Mouse (Mus musculus) adrenal gland, postnatal 4 days (tissue): ENCODE results near the gene Ofd1. TPM values are rescaled to one million over a fixed set of nuclear protein-coding genes. Genes with fewer than 3 reads are reported as not detected.

ENCODE experiments used
- DNase-seq, 2 experiments: peaks; one replicate each; pipeline ENCODE4 v3.0.0; 2021 to 2022; ENCODE audit warnings: low spot score in 2 of 2, mixed read lengths in 2 of 2
- total RNA-seq, 2 experiments: library from RNA; stranded (reverse); gene quantifications; 2 replicates each; pipeline ENCODE4 v1.2.3; 2021

Gene Ofd1
- total RNA-seq, 2 experiments from 2014 or later: 12.0 to 13.8 TPM

DNA sequence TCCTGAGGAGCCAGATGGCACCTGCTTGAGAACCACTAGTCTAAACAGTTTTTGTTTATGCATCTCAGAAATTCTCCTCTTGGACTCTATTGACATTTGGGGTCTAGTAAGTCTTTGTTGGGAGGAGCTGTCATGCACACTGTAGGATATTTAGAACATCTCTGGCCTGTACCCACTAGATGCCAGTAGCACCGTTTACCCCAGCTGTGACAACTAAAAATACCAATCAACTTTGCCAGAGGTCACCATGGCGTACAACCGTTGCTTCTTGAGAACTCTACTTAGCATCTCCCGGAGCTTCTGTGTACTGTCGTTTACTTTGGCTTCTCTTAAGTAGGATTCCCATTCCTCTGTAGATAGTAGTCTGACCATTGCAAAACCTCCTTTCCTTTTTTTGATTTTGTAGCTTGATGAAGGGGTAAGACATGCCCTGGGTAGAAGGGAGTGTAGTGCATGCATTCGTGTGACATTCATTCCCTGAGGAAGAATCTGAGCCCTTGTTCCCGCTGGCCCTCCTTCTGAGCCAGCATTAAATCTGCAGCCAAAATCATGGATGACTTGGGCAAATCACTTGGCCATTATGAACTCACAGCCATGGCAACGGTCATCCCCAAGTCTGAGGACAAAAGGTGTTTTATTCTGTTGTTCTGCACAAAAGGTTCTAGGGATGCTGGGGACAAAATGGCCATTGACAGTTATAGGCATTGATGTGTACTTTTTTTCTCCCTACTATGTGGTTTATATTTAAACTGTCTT lies 74.9 kb downstream of the Ofd1 start:
- no peak for DNase-seq

GRCm38 (mm10) chrX:166360455-166360854 lies 80.0 kb downstream of the Ofd1 start:
- DNase-seq: no peak

DNA sequence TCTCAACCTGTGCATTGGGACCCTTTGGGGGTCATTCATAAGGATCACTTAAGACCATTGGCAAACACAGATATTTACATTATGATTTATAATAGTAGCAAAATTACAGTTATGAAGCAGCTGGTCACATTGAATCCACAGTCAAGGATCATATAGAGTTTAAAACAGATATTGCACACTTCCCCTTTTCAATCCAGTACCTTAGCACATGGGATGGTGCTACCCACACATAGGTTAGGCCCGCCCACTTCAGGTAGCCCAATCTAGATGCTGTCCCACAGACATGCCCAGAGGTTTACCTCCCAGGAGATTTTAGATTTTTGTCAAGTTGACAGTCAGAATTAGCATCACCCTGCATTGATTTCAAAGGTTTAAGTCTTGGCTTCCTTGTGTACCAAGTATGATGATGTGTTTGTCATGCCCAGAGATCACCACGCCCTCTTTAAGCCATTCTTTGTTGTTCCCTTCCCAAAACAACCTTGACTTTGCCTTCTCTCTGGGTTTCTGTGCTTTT lies 80.5 kb downstream of the Ofd1 start:
- DNase-seq: no peak

DNA sequence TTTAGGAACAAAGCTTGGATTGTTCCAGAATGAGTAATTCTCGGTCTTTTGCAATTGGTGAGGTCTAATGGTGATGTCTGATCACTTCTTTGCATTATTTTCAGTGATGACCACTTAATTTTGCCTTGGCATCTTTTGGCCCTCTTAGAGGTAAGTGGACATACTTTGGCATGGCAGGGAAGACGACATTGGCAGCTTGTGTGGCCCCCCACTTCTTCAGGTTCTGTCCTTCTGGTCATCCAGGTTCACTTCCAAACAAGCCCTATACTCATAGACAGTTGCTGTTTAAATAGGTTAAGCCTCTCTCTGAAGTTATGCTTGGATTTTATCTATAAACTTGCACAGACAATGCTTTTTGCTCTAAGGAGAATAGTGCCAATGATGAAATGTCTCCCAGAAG lies 81.5 kb downstream of the Ofd1 start:
- no peak for DNase-seq

GRCm38 (mm10) chrX:166356276-166356675 lies 84.2 kb downstream of the Ofd1 start:
- DNase-seq: no peak

- DNase-seq: no peak
These were observed 85.6 kb downstream of the Ofd1 start for GRCm38 (mm10) chrX:166354913-166355312.

- DNase-seq: no peak
These were observed 87.1 kb downstream of the Ofd1 start for GRCm38 (mm10) chrX:166353412-166353811.

- peak in 1 of 2 experiments; percentile 3 for DNase-seq
These were observed 88.7 kb downstream of the Ofd1 start for GRCm38 (mm10) chrX:166351790-166352189.

GRCm38 (mm10) chrX:166348634-166349033 lies 91.9 kb downstream of the Ofd1 start:
- DNase-seq: no peak

- no peak for DNase-seq
These were observed 92.4 kb downstream of the Ofd1 start for GRCm38 (mm10) chrX:166348086-166348485.

DNA sequence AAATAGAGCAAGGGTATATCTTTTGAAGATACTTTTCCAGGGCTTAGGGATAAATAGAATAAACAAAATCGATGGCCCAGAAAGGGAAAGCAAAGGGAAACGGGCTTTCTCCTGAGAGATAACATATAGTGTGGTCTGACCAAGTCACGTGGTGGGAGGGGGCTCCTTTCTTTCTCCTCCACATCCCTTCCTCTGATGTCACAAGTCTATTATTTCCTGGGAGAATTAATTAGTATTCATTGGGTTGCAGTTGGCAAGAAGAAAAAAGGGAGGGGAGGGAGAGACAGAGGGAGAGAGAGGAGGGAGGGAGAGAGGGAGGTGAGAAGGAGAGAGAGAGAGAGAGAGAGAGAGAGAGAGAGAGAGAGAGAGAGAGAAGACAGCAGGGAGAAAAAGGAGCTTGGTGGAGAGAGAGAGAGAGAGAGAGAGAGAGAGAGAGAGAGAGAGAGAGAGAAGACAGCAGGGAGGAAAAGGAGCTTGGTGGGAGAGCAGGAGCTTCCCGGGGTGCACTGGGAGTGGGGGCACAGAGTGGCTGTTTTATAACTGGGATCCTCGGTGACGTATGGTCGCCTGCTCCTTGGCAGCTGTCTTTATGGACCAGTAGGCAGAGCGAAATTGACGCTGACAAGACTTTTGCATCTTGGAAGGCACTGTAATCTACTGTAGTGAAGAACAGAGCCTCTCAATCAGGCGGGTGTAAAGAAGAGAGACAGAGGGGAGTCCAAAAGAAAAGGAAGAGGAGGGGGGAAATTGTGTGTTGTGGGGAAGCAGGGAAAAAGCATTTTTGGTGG lies 96.1 kb downstream of the Ofd1 start:
- DNase-seq: no peak

- DNase-seq: no peak
These were observed 98.7 kb downstream of the Ofd1 start for GRCm38 (mm10) chrX:166341795-166342194.

Other genes with a start within 250 kb of the Ofd1 start
- gene Gpm6b, start 201.8 kb downstream of the Ofd1 start, total RNA-seq: 10 to 100 TPM; 17.3 to 28.2 TPM
- gene Trappc2, start 130 bp downstream of the Ofd1 start, total RNA-seq: 10 to 100 TPM; 14.9 to 16.0 TPM
- gene Rab9, start 39.2 kb upstream of the Ofd1 start, total RNA-seq: 10 to 100 TPM; 44.0 to 44.5 TPM
- gene Tceanc, start 77.9 kb upstream of the Ofd1 start, total RNA-seq: 1 to 10 TPM; 9.1 to 10.0 TPM
- gene Egfl6, start 145.0 kb upstream of the Ofd1 start, total RNA-seq: 10 to 100 TPM; 17.9 to 21.0 TPM